Mouse (Mus musculus): ENCODE measurements around the gene Setd6. TPM values are rescaled to one million over a fixed set of nuclear protein-coding genes. Genes with fewer than 3 reads are reported as not detected.
A peak's percentile ranks its signal among the peaks of the same experiment; 100 is the strongest.

Gene Setd6
- polyA plus RNA-seq, 1 experiment from 2014 or later = 19.9 TPM

- no peak overlapping the region for H3K9ac ChIP-seq (ENCODE audit: low read length)
- WGBS = 68% methylated on average over 7 of the region's 7 CpGs
- no peak overlapping the region for H3K4me2 ChIP-seq (replicated peaks; ENCODE audit: low read depth)
- peak; percentile 64; the same call in 1 of the 2 replicates for ATAC-seq (ENCODE audit: low FRiP score, low TSS enrichment)
- H3K36me3 ChIP-seq (ENCODE audit: control insufficient read depth, insufficient read depth, low read length) = peaks cover 19% of the 10 kb centered on the region
- no peak overlapping the region for H3K27ac ChIP-seq (replicated peaks)
- peak; percentile 23 for DNase-seq (ENCODE audit: low spot score)
- no peaks in the 10 kb centered on the region for H3K4me1 ChIP-seq (replicated peaks; ENCODE audit: control insufficient read depth, insufficient read depth)
- no peak overlapping the region for H3K4me3 ChIP-seq (ENCODE audit: low read depth, low read length)
- no peaks in the 10 kb centered on the region for H3K9me3 ChIP-seq (ENCODE audit: control insufficient read depth, low read length)
- TF ChIP-seq EP300 (optimal IDR thresholded peaks at IDR 0.05) (no peak), CTCF (IDR thresholded peaks at IDR 0.05; ENCODE audit: low read depth) (peak; percentile 60)
- no peaks in the 10 kb centered on the region for H3K27me3 ChIP-seq (ENCODE audit: control insufficient read depth, insufficient read depth, low read length)
Measured at GRCm38 (mm10) chr8:95738596-95738995, 22.9 kb downstream of the Setd6 start.

- H3K36me3 ChIP-seq (ENCODE audit: control insufficient read depth, insufficient read depth, low read length) = peaks cover 23% of the 10 kb centered on the region
- no peak for ATAC-seq (ENCODE audit: low FRiP score, low TSS enrichment)
Measured at GRCm38 (mm10) chr8:95741732-95742131, 26.1 kb downstream of the Setd6 start.

GRCm38 (mm10) chr8:95748028-95748427, 32.3 kb downstream of the Setd6 start:
- no peak for DNase-seq (ENCODE audit: low spot score)
- no peaks in the 10 kb centered on the region for H3K4me1 ChIP-seq (replicated peaks; ENCODE audit: control insufficient read depth, insufficient read depth)
- no peak overlapping the region for H3K4me3 ChIP-seq (ENCODE audit: low read depth, low read length)
- H3K27ac ChIP-seq (replicated peaks) = no peak overlapping the region
- H3K9ac ChIP-seq (ENCODE audit: low read length) = no peak overlapping the region
- peaks cover 30% of the 10 kb centered on the region for H3K36me3 ChIP-seq (ENCODE audit: control insufficient read depth, insufficient read depth, low read length)
- H3K4me2 ChIP-seq (replicated peaks; ENCODE audit: low read depth) = no peak overlapping the region
- H3K9me3 ChIP-seq (ENCODE audit: control insufficient read depth, low read length) = no peaks in the 10 kb centered on the region
- TF ChIP-seq EP300 (optimal IDR thresholded peaks at IDR 0.05) (no peak), CTCF (IDR thresholded peaks at IDR 0.05; ENCODE audit: low read depth) (no peak)
- WGBS = 82% methylated on average over 4 of the region's 4 CpGs
- no peaks in the 10 kb centered on the region for H3K27me3 ChIP-seq (ENCODE audit: control insufficient read depth, insufficient read depth, low read length)
- ATAC-seq (ENCODE audit: low FRiP score, low TSS enrichment) = no peak

More at GRCm38 (mm10) chr8:95741732-95742131, 26.1 kb downstream of the Setd6 start:
- no peak for TF ChIP-seq EP300 (optimal IDR thresholded peaks at IDR 0.05)
- no peak for TF ChIP-seq CTCF (IDR thresholded peaks at IDR 0.05; ENCODE audit: low read depth)
- Histone ChIP-seq H3K9me3 (ENCODE audit: control insufficient read depth, low read length) (no peaks in the 10 kb centered on the region), H3K9ac (ENCODE audit: low read length) (no peak overlapping the region), H3K4me2 (replicated peaks; ENCODE audit: low read depth) (no peak overlapping the region), H3K4me1 (replicated peaks; ENCODE audit: control insufficient read depth, insufficient read depth) (no peaks in the 10 kb centered on the region), H3K27ac (replicated peaks) (no peak overlapping the region), H3K27me3 (ENCODE audit: control insufficient read depth, insufficient read depth, low read length) (no peaks in the 10 kb centered on the region), H3K4me3 (ENCODE audit: low read depth, low read length) (no peak overlapping the region)
- DNase-seq (ENCODE audit: low spot score) = no peak
- 92% methylated on average over 7 of the region's 7 CpGs for WGBS

GRCm38 (mm10) chr8:95751924-95752323, 36.2 kb downstream of the Setd6 start:
- ATAC-seq (ENCODE audit: low FRiP score, low TSS enrichment) (no peak), DNase-seq (ENCODE audit: low spot score) (no peak)
- peaks cover 22% of the 10 kb centered on the region; the same call in 1 of the 2 replicates for H3K36me3 ChIP-seq (ENCODE audit: control insufficient read depth, insufficient read depth, low read length)
- no peak overlapping the region for H3K9ac ChIP-seq (ENCODE audit: low read length)
- no peak overlapping the region for H3K27ac ChIP-seq (replicated peaks)
- H3K9me3 ChIP-seq (ENCODE audit: control insufficient read depth, low read length) = no peaks in the 10 kb centered on the region
- TF ChIP-seq CTCF (IDR thresholded peaks at IDR 0.05; ENCODE audit: low read depth) (no peak), EP300 (optimal IDR thresholded peaks at IDR 0.05) (no peak)
- H3K27me3 ChIP-seq (ENCODE audit: control insufficient read depth, insufficient read depth, low read length) = no peaks in the 10 kb centered on the region
- no peak overlapping the region for H3K4me2 ChIP-seq (replicated peaks; ENCODE audit: low read depth)
- 100% methylated on average over 1 of the region's 1 CpGs for WGBS
- H3K4me3 ChIP-seq (ENCODE audit: low read depth, low read length) = no peak overlapping the region
- no peaks in the 10 kb centered on the region for H3K4me1 ChIP-seq (replicated peaks; ENCODE audit: control insufficient read depth, insufficient read depth)

GRCm38 (mm10) chr8:95760323-95760722, 44.6 kb downstream of the Setd6 start:
- WGBS = 42% methylated on average over 6 of the region's 6 CpGs
- H3K4me1 ChIP-seq (replicated peaks; ENCODE audit: control insufficient read depth, insufficient read depth) = no peaks in the 10 kb centered on the region
- peaks cover 22% of the 10 kb centered on the region for H3K36me3 ChIP-seq (ENCODE audit: control insufficient read depth, insufficient read depth, low read length)
- H3K4me3 ChIP-seq (ENCODE audit: low read depth, low read length) = no peak overlapping the region
- no peak overlapping the region for H3K27ac ChIP-seq (replicated peaks)
- no peak overlapping the region for H3K4me2 ChIP-seq (replicated peaks; ENCODE audit: low read depth)
- ATAC-seq (ENCODE audit: low FRiP score, low TSS enrichment) (no peak), DNase-seq (ENCODE audit: low spot score) (no peak)
- no peak for TF ChIP-seq CTCF (IDR thresholded peaks at IDR 0.05; ENCODE audit: low read depth)
- no peak for TF ChIP-seq EP300 (optimal IDR thresholded peaks at IDR 0.05)
- no peaks in the 10 kb centered on the region for H3K9me3 ChIP-seq (ENCODE audit: control insufficient read depth, low read length)
- H3K27me3 ChIP-seq (ENCODE audit: control insufficient read depth, insufficient read depth, low read length) = no peaks in the 10 kb centered on the region
- no peak overlapping the region for H3K9ac ChIP-seq (ENCODE audit: low read length)

- no peak overlapping the region for H3K9ac ChIP-seq (ENCODE audit: low read length)
- H3K4me1 ChIP-seq (replicated peaks; ENCODE audit: control insufficient read depth, insufficient read depth) = no peaks in the 10 kb centered on the region
- H3K36me3 ChIP-seq (ENCODE audit: control insufficient read depth, insufficient read depth, low read length) = peaks cover 24% of the 10 kb centered on the region
- no peak overlapping the region for H3K4me2 ChIP-seq (replicated peaks; ENCODE audit: low read depth)
- H3K27me3 ChIP-seq (ENCODE audit: control insufficient read depth, insufficient read depth, low read length) = no peaks in the 10 kb centered on the region
- TF ChIP-seq CTCF (IDR thresholded peaks at IDR 0.05; ENCODE audit: low read depth) (0 out of 2 replicates have a peak, but pooled peaks have one; percentile 12), EP300 (optimal IDR thresholded peaks at IDR 0.05) (no peak)
- DNase-seq (ENCODE audit: low spot score) = no peak
- no peak overlapping the region for H3K27ac ChIP-seq (replicated peaks)
- 82% methylated on average over 1 of the region's 1 CpGs for WGBS
- H3K9me3 ChIP-seq (ENCODE audit: control insufficient read depth, low read length) = no peaks in the 10 kb centered on the region
- no peak overlapping the region for H3K4me3 ChIP-seq (ENCODE audit: low read depth, low read length)
- ATAC-seq (ENCODE audit: low FRiP score, low TSS enrichment) = no peak
Measured at GRCm38 (mm10) chr8:95764133-95764532, 48.5 kb downstream of the Setd6 start.

Small RNA genes lying within 50 kb of the gene (microRNA-seq; reads per million reads assigned to microRNA genes)
- gene Mir7073 = 0.96 reads per million

Other genes starting within 250 kb of the Setd6 start
- 7.3 and 7.9 TPM in 2 replicates for gene Csnk2a2, start 225.8 kb upstream of the Setd6 start, polyA plus RNA-seq (2015; fragmentation: Nextera tagmentation; extraction: Ambion mirVana)
- 0.42 and 0.62 TPM in 2 replicates for gene Ccdc113, start 181.8 kb upstream of the Setd6 start, polyA plus RNA-seq (2015; fragmentation: Nextera tagmentation; extraction: Ambion mirVana)
- gene Prss54, start 139.5 kb upstream of the Setd6 start, polyA plus RNA-seq (2015; fragmentation: Nextera tagmentation; extraction: Ambion mirVana) = not detected in 2 replicates
- 4.7 and 5.0 TPM in 2 replicates for gene Gins3, start 82.4 kb upstream of the Setd6 start, polyA plus RNA-seq (2015; fragmentation: Nextera tagmentation; extraction: Ambion mirVana)
- 17.1 and 17.9 TPM in 2 replicates for gene Ndrg4, start 38.9 kb upstream of the Setd6 start, polyA plus RNA-seq (2015; fragmentation: Nextera tagmentation; extraction: Ambion mirVana)
- 17.4 and 18.0 TPM in 2 replicates for gene Cnot1, start 91.6 kb downstream of the Setd6 start, polyA plus RNA-seq (2015; fragmentation: Nextera tagmentation; extraction: Ambion mirVana)
- gene Sap18b, start 109.5 kb downstream of the Setd6 start, polyA plus RNA-seq (2015; fragmentation: Nextera tagmentation; extraction: Ambion mirVana) = 308 and 333 TPM in 2 replicates
- gene Slc38a7, start 137.7 kb downstream of the Setd6 start, polyA plus RNA-seq (2015; fragmentation: Nextera tagmentation; extraction: Ambion mirVana) = 9.1 and 9.5 TPM in 2 replicates
- gene Got2, start 172.7 kb downstream of the Setd6 start, polyA plus RNA-seq (2015; fragmentation: Nextera tagmentation; extraction: Ambion mirVana) = 95.8 and 101 TPM in 2 replicates

All from stomach, postnatal 0 days (tissue).